Mouse (Mus musculus): ENCODE results near the gene Oxsr1. TPM values are rescaled to one million over a fixed set of nuclear protein-coding genes. Genes with fewer than 3 reads are reported as not detected.
"Not testable (repeated sequence)": the region's sequence is repeated elsewhere in the genome, so short reads cannot be mapped to it uniquely, and the experiment has no call there.

Gene Oxsr1
- total RNA-seq, 2 experiments from 2014 or later: 32.1 to 35.7 TPM

DNA sequence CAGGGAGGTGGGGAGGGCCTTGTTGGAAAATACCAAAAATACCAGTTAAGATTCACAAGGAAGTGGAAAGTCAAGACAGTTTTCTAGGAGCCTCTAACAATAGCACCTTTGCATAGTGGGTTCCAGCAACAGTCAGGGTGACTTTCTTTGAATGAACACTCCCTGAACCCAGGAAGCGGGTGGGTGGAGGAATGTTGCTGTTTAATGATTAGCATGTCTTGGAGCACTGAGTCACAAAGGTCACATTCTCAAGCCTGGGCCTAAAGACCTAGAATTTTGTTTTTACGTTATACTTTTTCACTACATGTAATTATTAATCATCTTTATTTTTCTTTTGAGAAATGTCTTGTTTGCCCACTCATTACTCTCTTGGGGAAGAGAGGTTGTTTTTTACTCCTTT is 106.9 kb downstream of the Oxsr1 start:
- not testable (repeated sequence) for DNase-seq

DNA sequence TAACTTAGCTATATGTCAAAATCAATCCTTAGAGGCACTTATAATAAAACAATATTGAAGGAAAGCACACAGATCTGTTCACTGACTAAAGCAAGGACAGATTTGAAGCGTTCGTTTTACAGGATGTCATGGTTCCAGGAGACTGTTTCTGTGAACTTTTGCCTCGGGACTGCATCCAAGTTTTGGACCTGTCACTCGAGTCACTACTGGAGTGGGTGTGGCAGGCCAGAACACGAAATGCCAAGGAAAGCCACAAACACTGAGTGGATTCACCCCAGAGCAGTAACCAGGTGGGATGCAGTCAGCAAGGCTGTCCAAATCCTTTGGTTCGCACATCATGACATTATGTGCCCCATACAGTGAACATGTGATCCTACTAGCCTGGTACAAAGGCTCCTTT is 107.6 kb downstream of the Oxsr1 start:
- DNase-seq: peak in 1 of 2 experiments; percentile 6

DNA sequence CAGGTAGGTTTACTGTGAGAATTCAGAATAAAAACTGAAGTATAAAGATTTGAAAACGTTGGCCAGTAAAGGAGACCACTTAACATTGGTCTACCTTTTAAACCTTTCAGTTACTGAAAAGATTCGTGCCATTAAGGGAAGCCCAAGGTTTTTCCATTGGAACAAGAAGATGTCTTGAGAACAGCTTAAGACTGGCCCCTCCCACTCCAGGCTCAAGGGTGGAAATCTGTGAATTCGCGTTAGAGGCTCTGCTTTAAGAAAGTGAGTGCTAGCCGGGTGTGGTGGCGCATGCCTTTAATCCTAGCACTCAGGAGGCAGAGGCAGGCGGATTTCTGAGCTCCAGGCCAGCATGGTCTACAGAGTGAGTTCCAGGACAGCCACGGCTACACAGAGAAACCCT is 109.2 kb downstream of the Oxsr1 start:
- DNase-seq: no peak

DNA sequence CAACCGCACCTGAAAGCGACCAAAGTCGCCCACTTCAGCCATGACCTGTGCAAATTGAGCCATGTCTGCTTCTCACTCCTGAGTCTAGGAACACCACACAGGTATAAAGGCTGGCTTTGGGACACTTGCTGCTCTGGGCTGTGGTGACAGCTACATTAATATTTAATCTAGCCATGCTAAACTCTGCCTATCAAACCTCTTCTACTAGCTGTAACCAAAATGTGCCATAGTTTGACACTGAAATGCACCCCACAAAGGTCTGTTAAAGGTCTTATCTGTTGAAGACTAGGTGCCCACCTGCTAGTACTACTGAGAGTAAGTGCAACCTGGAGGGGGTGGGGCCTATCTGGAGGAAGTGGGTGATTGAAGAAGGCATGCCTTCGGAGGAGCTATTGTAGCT is 113.2 kb downstream of the Oxsr1 start, which contains the start of gene Slc22a13:
Gene Slc22a13, minus strand, starts transcription at position 101 of the 400 bp plus-strand sequence.
- DNase-seq: no peak

- DNase-seq: no peak
These were observed 115.1 kb downstream of the Oxsr1 start for GRCm38 (mm10) chr9:119207113-119207512.

DNA sequence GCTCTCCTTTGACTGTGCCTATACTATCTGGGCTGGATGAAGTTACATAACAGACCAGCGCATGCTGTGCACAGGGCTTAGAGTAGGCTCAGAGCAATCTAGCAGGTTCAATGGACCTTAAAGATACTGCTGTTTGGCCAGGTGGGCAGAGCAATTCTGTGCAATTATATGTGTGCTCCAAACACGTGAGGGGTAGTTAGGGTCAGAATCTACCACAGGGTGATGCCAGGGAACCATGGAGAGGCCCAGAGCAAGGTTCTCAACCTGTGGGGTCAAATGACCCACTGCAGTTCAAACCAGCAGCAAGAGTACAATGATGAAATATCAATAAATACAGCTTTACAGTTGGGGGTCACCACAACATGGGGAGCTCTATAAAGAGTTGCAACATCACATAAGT is 115.6 kb downstream of the Oxsr1 start:
- no peak for DNase-seq

DNA sequence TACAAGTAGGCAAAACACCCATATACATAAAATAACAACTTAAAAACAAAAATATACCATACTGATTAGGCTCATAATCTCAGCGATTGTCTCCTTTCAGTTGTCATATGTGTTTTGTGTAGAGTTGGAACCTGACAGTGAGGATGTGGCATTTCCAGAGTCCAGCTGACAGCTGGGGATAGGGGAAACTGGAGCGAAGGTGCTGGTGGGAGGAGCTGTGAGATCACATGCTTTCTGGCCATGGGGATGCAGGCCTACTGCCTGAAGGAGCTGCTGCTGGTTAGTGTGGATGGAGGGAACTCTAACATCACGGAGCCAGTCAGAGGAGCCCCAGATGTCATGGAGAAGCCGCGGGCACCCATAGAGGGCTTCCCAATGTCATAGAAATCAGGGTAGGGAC is 116.5 kb downstream of the Oxsr1 start:
- no peak for DNase-seq

- no peak for DNase-seq
These were observed 118.6 kb downstream of the Oxsr1 start for GRCm38 (mm10) chr9:119203617-119204016.

DNA sequence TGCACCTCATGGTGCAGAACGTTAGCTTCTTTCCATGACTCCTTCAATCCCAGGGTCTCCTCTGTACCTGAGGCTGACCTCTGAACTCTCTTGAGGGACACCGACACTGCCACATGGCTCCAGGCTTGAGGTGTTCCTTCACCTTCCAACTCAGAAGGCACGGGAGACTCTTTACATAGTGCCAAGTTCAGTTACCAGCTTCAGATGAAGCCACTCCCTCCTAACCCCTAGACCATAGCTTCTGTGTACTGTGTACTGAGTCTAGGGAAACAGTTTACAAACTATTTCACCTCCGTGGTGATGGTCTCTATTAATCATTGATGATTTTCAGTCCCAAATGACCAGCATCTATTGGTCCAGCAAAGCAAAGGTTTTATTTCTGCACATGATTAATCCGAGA is 120.6 kb downstream of the Oxsr1 start:
- DNase-seq: no peak

DNA sequence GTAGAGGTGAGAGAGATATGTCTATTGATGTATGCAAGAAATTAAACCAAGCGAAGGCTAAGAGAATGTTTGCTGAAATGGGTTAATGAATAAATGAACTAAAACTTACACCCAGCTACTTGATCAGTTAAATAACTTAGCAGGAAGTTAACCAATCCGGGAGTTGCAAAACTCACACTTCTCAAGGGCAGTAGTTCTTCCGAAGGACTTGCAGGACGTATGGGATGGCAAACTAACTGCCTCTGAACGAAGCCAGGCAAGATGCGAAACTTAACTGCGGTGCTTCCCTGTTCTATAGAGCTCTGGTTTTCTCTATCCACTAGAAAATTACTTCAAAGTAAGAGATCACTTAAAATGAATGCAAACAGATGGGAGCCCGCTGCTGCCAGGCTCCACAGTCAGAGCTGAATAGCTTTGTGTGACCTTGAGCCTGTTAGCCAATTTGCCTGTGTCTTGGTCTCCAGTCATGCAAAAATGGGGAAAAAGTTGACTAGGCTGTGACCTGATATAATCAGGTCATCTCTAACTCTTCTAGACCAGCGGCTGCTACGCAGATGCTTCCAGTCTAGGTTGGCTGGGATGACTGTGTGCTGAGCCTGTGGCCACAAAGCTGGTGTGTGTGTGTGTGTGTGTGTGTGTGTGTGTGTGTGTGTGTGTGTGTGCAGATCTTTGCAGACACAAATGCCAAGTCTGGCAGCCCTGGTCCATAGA is 122.9 kb downstream of the Oxsr1 start:
- DNase-seq: no peak

GRCm38 (mm10) chr9:119192202-119192990 is 129.8 kb downstream of the Oxsr1 start:
- DNase-seq: peak; percentile 23 to 52

Other genes with a start within 250 kb of the Oxsr1 start
- 1 to 10 TPM; 8.0 to 9.6 TPM for gene Plcd1, start 228.9 kb downstream of the Oxsr1 start, total RNA-seq (2021)
- gene Dlec1, start 219.9 kb downstream of the Oxsr1 start, total RNA-seq (2021): 1 to 10 TPM; 1.7 to 2.3 TPM
- 10 to 100 TPM; 12.5 to 19.8 TPM for gene Acaa1b, start 165.3 kb downstream of the Oxsr1 start, total RNA-seq (2021)
- not detected for gene Gm47289, start 163.3 kb downstream of the Oxsr1 start, total RNA-seq (2021)
- not detected for gene Slc22a13, start 113.3 kb downstream of the Oxsr1 start, total RNA-seq (2021)
- 100 to 1,000 TPM; 104 to 116 TPM for gene Acaa1a, start 17.2 kb upstream of the Oxsr1 start, total RNA-seq (2021)
- gene Myd88, start 19.0 kb upstream of the Oxsr1 start, total RNA-seq (2021): 10 to 100 TPM; 25.9 to 36.7 TPM
- gene Xylb, start 35.0 kb upstream of the Oxsr1 start, total RNA-seq (2021): under 1 TPM; 0.79 to 0.99 TPM
- not detected for gene Slc22a14, start 43.1 kb upstream of the Oxsr1 start, total RNA-seq (2021)
- gene Acvr2b, start 79.7 kb upstream of the Oxsr1 start, total RNA-seq (2021): 1 to 10 TPM; 5.5 to 6.6 TPM
- 1 to 10 TPM; 3.3 to 4.7 TPM for gene Exog, start 122.5 kb upstream of the Oxsr1 start, total RNA-seq (2021)

Measured in adrenal gland, postnatal 36 days (tissue).